Mouse (Mus musculus) kidney, adult 8-10 months (tissue): ENCODE measurements around the gene Yars2.
"Not testable (repeated sequence)": the region's sequence is repeated elsewhere in the genome, so short reads cannot be mapped to it uniquely, and the experiment has no call there.

Experiments used
- DNase-seq, 2 experiments: peaks; one replicate each; pipeline ENCODE4 v3.0.0; 2022

Gene Yars2

GRCm38 (mm10) chr16:16302369-16303137 lies at the start of gene Yars2:
TSS of gene Yars2 (plus strand) at chr16:16302965.
- DNase-seq: peak; percentile 93 to 94

GRCm38 (mm10) chr16:16253326-16254074 lies 49.3 kb upstream of the Yars2 start:
- no peak for DNase-seq

GRCm38 (mm10) chr16:16255217-16255616 lies 47.5 kb upstream of the Yars2 start:
- DNase-seq: no peak

- DNase-seq: no peak
Observed at GRCm38 (mm10) chr16:16255874-16256273, 46.9 kb upstream of the Yars2 start.

- no peak for DNase-seq
Observed at GRCm38 (mm10) chr16:16256672-16257071, 46.1 kb upstream of the Yars2 start.

- no peak for DNase-seq
Observed at GRCm38 (mm10) chr16:16260882-16261281, 41.9 kb upstream of the Yars2 start.

DNA sequence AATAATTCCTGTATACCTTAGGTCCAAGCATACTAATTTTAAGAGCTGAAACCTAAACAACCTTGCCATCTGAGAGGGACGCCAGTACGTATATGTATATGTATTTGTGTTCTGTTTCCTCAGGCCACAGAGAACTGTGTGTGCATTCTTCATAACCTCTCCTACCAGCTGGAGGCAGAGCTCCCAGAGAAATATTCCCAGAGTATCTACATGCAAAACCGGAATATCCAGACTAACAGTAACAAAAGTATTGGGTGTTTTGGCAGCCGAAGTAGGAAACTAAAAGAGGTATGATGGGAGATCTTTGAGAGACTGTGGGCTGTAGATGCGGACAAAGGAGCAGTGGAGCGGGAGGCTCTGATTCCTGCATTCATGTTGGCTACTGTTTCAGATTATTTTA lies 41.3 kb upstream of the Yars2 start:
- DNase-seq: no peak

GRCm38 (mm10) chr16:16262436-16262835 lies 40.3 kb upstream of the Yars2 start:
- no peak for DNase-seq

DNA sequence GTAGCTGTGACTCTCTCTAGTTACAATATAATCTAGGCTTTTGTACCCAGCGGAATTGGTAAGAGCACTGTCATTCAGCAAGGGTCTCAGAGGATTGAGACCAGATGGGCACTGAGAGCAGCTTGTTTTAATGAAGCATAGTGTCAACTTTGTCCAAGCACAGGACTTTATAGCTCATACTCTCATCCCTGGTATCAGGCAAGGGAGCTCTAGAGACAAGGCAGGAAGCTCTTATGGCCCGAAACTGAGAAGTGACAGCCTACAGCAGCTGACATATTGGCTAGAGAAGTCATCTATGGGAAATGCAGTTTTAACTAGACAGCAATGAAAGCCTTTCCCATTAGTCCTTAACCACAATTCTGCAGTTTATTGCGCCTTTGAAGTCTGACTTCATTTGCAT lies 29.8 kb upstream of the Yars2 start:
- DNase-seq: no peak

- DNase-seq: no peak
Observed at GRCm38 (mm10) chr16:16273752-16274151, 29.0 kb upstream of the Yars2 start.

DNA sequence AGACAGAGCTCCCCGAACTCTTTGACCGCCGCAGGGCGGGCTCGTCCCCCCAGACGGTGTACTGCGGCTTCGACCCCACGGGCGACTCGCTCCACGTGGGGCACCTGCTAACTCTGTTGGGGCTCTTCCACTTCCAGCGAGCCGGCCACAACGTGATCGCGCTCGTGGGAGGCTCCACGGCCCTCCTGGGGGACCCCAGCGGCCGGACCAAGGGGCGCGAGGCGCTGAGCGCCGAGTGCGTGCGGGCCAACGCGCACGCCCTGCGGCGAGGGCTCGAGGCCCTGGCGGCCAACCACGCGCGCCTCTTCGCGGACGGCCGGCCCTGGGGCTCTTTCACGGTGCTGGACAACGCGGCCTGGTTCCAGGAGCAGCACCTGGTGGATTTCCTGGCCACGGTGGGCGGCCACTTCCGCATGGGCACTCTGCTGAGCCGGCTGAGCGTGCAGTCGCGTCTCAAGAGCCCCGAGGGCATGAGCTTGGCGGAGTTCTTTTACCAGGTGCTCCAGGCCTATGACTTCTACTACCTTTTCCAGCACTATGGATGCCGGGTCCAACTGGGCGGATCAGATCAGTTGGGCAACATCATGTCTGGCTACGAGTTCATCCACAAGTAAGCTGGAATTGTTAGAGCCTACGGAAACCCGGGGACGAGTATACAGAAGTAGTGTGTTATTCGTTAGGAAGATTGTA lies 518 bp downstream of the Yars2 start:
- DNase-seq: peak; percentile 32 to 50

GRCm38 (mm10) chr16:16303888-16304287 lies 1.1 kb downstream of the Yars2 start:
- DNase-seq: no peak

GRCm38 (mm10) chr16:16311319-16311718 lies 8.6 kb downstream of the Yars2 start:
- no peak for DNase-seq

- peak; percentile 2 to 10 for DNase-seq
Observed at GRCm38 (mm10) chr16:16325775-16326336, 23.1 kb downstream of the Yars2 start.

DNA sequence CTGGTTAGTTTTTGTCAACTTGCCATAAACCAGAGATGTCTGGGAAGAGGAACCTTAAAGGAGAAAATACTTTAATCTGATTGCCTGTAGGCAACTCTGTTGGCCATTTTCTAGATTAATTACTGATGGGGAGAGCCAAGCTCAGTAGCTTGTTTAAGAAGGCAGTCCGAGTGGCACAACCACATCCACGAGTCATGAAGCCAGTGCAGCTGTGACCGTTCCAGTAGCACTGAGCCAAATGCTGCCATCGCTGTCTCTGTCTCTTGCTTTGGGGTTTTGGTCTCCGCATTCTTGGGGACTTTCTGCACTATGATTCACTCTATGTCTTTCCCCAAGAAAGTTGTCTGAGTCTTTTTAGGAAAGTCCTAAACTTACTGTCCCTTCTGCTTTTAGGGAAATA lies 43.7 kb downstream of the Yars2 start:
- no peak for DNase-seq

GRCm38 (mm10) chr16:16357908-16358307 lies 55.1 kb downstream of the Yars2 start:
- DNase-seq: peak in 1 of 2 experiments; percentile 1

- DNase-seq: peak; percentile 89 to 91
Observed at GRCm38 (mm10) chr16:16358481-16359100, 55.8 kb downstream of the Yars2 start, which contains the start of gene Dnm1l. TSS of gene Dnm1l (minus strand) at chr16:16358959.

DNA sequence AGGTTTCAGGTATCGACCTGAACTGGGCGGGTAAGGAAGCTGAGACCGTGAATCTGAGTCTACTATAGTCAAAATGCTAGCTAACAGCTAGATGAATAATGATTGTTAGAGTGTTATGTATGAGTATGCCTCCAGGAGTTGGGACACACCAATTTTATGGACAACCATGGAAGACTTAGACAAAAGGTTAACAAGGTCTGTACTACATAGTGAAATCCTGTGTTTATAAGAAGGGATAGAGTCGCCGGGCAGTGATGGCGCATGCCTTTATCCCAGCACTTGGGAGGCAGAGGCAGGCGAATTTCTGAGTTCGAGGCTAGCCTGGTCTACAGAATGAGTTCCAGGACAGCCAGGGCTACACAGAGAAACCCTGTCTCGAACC lies 56.3 kb downstream of the Yars2 start:
- DNase-seq: not testable (repeated sequence)
